Mouse (Mus musculus): ENCODE measurements around the gene Hspg2. TPM values are rescaled to one million over a fixed set of nuclear protein-coding genes. Genes with fewer than 3 reads are reported as not detected.

Hspg2 gene
- polyA plus RNA-seq, 1 experiment from 2014 or later = 44.1 TPM

DNA sequence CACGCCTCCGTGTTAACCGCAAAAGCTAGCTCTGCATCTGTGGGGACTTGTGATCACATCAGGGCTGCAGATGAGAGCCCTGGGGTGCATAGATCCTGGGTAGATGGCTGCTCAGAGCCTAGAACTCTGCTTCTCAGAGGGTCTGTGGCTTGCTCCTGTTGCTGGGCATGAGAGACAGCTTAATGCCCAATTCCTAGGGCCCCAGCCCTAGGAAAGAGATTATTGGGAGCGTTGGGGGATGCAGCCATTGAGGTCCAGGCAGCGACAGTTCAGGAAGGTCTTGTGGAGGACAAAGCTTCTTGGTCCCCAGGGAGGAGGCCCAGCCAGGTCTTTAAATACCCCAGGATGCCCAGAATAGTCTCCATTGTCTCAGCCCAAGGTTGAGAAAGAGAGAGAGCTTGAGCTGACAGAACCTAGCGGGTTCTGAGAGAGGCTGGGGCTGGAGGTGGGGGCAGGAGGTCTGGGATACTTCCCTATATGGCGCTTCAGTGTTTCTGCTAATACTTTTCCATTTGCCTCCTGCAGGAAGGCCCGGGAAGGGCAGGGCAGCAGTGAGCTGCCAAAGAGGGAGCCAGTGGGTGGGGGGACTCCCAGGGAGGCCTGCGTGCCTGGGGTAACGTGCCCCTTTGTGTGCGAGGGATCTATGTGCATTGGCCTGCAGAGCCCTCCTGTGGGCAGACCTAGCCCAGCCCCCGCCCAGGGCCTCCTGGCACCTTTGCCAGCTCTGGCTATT is 20.2 kb downstream of the Hspg2 start:
- peaks cover 61% of the 10 kb centered on the region for H3K4me1 ChIP-seq (ENCODE audit: control insufficient read depth, insufficient read depth, low read length)
- H3K27me3 ChIP-seq (ENCODE audit: control insufficient read depth, insufficient read depth, low read length) = no peaks in the 10 kb centered on the region
- H3K27ac ChIP-seq (ENCODE audit: low read length) = peak overlapping the region; percentile 96
- no peaks in the 10 kb centered on the region for H3K36me3 ChIP-seq (ENCODE audit: control insufficient read depth, insufficient read depth, low read length)
- WGBS = 12% methylated on average over 12 of the region's 12 CpGs
- ATAC-seq (ENCODE audit: insufficient number of reproducible peaks, insufficient read depth, low FRiP score, low read depth) = peak; percentile 78
- no peak overlapping the region for H3K4me3 ChIP-seq (ENCODE audit: low read depth, low read length)
- H3K9ac ChIP-seq (replicated peaks; ENCODE audit: low read depth, low read length) = no peak overlapping the region
- no peaks in the 10 kb centered on the region for H3K9me3 ChIP-seq (ENCODE audit: control insufficient read depth, low read depth, low read length)
- H3K4me2 ChIP-seq (replicated peaks; ENCODE audit: low read depth, low read length) = peak overlapping the region; percentile 29

DNA sequence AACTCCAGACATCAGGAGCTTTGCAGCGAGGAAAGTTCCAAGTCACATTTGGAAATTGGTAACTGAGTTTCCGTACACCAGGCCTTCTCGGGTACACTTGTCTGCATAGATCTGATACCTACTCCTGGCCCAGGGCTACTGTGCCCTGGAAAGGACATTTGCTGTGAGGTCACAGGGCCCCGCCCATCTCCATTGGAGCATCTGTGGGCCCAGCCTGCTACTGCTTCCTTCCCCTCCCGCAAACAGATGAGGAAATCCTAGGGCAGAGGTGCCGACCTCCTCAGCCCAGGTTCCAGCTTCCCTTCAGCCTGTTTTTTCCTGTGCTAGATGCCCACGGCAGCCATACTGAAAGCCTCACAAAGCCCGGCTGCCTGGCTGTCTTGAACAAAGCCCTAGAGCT is 21.4 kb downstream of the Hspg2 start:
- no peaks in the 10 kb centered on the region for H3K27me3 ChIP-seq (ENCODE audit: control insufficient read depth, insufficient read depth, low read length)
- peaks cover 58% of the 10 kb centered on the region for H3K4me1 ChIP-seq (ENCODE audit: control insufficient read depth, insufficient read depth, low read length)
- 56% methylated on average over 8 of the region's 8 CpGs for WGBS
- no peak overlapping the region for H3K9ac ChIP-seq (replicated peaks; ENCODE audit: low read depth, low read length)
- peak overlapping the region; percentile 96 for H3K27ac ChIP-seq (ENCODE audit: low read length)
- no peaks in the 10 kb centered on the region for H3K9me3 ChIP-seq (ENCODE audit: control insufficient read depth, low read depth, low read length)
- H3K4me2 ChIP-seq (replicated peaks; ENCODE audit: low read depth, low read length) = no peak overlapping the region
- no peak overlapping the region for H3K4me3 ChIP-seq (ENCODE audit: low read depth, low read length)
- no peak for ATAC-seq (ENCODE audit: insufficient number of reproducible peaks, insufficient read depth, low FRiP score, low read depth)
- H3K36me3 ChIP-seq (ENCODE audit: control insufficient read depth, insufficient read depth, low read length) = no peaks in the 10 kb centered on the region

DNA sequence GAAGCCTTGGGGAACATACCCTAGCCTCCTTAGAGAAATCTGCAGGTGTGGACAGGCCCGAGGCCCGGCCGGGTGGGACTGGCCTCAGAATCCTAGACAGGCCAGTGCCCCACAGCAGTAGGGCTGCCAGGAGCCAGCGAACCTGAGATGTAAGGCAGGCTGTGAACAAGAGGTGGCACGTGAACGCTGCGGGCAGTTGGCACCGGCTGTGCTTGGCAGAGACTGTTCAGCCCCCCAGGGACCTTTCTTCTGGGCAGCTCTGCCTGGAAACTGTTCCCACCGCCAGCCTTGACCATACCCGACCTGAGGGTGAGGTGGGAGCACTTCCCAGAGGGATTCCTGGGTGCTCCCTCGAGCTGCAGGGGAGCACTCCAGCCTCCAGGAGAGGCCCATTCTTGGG is 24.0 kb downstream of the Hspg2 start:
- H3K9ac ChIP-seq (replicated peaks; ENCODE audit: low read depth, low read length) = no peak overlapping the region
- no peak overlapping the region for H3K27ac ChIP-seq (ENCODE audit: low read length)
- H3K4me3 ChIP-seq (ENCODE audit: low read depth, low read length) = no peak overlapping the region
- WGBS = 86% methylated on average over 11 of the region's 11 CpGs
- no peaks in the 10 kb centered on the region for H3K27me3 ChIP-seq (ENCODE audit: control insufficient read depth, insufficient read depth, low read length)
- no peaks in the 10 kb centered on the region for H3K9me3 ChIP-seq (ENCODE audit: control insufficient read depth, low read depth, low read length)
- no peaks in the 10 kb centered on the region for H3K36me3 ChIP-seq (ENCODE audit: control insufficient read depth, insufficient read depth, low read length)
- ATAC-seq (ENCODE audit: insufficient number of reproducible peaks, insufficient read depth, low FRiP score, low read depth) = no peak
- peaks cover 49% of the 10 kb centered on the region for H3K4me1 ChIP-seq (ENCODE audit: control insufficient read depth, insufficient read depth, low read length)
- no peak overlapping the region for H3K4me2 ChIP-seq (replicated peaks; ENCODE audit: low read depth, low read length)

DNA sequence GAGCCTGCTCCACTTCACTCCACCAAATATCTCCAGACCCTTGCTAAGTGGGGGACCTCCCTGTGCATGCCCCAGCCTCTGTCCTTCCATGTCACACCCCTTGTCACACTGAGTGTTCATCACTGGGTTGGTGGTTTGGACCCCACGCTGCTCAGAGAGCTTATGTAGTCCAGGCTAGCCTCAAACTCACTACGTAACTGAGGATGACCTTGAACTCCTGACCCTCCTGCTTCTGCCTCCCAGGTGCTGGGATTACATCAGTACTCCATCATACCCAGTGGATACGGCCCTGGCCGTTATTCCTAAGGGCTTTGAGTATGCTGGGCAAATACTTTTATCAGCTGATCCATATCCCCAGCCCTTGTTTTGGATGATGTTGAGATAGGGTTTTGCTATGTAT is 24.6 kb downstream of the Hspg2 start:
- Histone ChIP-seq H3K9ac (replicated peaks; ENCODE audit: low read depth, low read length) (no peak overlapping the region), H3K27ac (ENCODE audit: low read length) (no peak overlapping the region), H3K4me1 (ENCODE audit: control insufficient read depth, insufficient read depth, low read length) (peaks cover 49% of the 10 kb centered on the region), H3K4me3 (ENCODE audit: low read depth, low read length) (no peak overlapping the region), H3K36me3 (ENCODE audit: control insufficient read depth, insufficient read depth, low read length) (no peaks in the 10 kb centered on the region), H3K27me3 (ENCODE audit: control insufficient read depth, insufficient read depth, low read length) (no peaks in the 10 kb centered on the region), H3K4me2 (replicated peaks; ENCODE audit: low read depth, low read length) (no peak overlapping the region), H3K9me3 (ENCODE audit: control insufficient read depth, low read depth, low read length) (no peaks in the 10 kb centered on the region)
- WGBS = 81% methylated on average over 4 of the region's 4 CpGs
- ATAC-seq (ENCODE audit: insufficient number of reproducible peaks, insufficient read depth, low FRiP score, low read depth) = no peak

DNA sequence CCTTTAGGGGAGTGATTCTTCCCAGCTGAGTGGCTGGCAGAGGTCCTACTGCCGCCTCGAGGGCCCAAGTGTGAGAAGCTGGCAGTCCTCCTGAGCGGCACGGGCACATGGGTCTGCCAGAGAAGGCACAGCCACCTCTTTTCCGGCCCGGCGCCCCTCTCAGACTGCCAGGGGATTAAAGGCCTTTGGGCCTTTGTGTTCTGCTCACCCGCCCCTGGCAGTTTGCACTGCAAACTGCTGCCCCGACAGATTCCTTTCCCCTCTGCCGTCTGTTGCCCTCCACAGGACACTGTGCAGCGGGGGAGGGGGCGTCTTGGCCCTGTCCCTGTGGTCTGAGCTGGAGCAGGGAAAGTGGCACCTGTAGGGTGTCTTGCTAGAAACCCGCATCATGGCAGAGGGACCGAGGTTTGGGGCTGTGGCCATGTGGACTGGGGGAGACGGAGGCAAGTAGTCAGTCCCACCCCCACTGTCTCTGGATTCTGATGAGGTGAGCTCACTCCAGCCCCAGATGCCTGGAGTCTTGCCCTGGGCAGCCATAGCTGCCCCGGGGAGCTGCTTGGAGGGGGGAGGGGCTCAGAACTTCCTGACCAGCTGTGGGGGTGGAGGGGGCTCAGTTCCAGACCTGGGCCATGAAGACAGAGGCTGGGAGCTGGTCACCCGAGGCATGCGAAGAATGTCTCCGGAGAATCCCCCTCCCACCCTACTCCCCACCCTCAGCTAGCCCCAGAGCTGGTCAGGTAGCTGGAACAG is 26.4 kb downstream of the Hspg2 start:
- peak overlapping the region; percentile 81 for H3K27ac ChIP-seq (ENCODE audit: low read length)
- no peak overlapping the region for H3K4me3 ChIP-seq (ENCODE audit: low read depth, low read length)
- H3K4me2 ChIP-seq (replicated peaks; ENCODE audit: low read depth, low read length) = no peak overlapping the region
- no peak overlapping the region for H3K9ac ChIP-seq (replicated peaks; ENCODE audit: low read depth, low read length)
- no peaks in the 10 kb centered on the region for H3K9me3 ChIP-seq (ENCODE audit: control insufficient read depth, low read depth, low read length)
- 13% methylated on average over 19 of the region's 19 CpGs for WGBS
- peak; percentile 49 for ATAC-seq (ENCODE audit: insufficient number of reproducible peaks, insufficient read depth, low FRiP score, low read depth)
- H3K27me3 ChIP-seq (ENCODE audit: control insufficient read depth, insufficient read depth, low read length) = no peaks in the 10 kb centered on the region
- H3K36me3 ChIP-seq (ENCODE audit: control insufficient read depth, insufficient read depth, low read length) = no peaks in the 10 kb centered on the region
- peaks cover 44% of the 10 kb centered on the region for H3K4me1 ChIP-seq (ENCODE audit: control insufficient read depth, insufficient read depth, low read length)

DNA sequence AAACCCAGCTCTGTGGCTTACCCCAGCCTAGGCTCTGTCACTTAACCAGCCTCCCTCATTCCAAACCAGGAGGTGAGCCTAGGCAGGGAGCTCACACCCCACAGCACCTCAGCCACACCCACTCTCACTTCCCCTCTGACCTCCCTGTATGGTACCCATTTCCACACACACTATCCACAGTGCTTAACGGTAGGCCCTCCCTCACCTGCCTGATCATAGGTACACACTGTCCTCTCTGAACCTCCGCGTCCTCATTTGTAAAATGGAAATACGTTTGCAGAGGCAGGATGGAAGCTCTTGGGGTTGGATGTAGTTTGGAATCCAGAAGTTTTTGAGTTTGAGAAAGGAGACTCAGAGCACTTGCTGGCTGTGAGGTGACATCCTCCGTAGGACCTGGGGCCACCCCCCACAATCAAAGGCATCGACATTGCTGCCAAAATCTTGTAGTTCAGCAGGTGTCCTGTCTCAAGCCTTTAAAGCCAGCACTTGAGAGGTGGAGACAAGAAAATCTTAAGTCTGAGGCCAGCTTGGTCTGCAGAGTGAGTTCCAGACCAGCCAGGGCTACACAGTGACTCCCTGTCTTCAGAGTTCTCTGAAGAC is 27.0 kb downstream of the Hspg2 start:
- no peak overlapping the region for H3K9ac ChIP-seq (replicated peaks; ENCODE audit: low read depth, low read length)
- no peaks in the 10 kb centered on the region for H3K27me3 ChIP-seq (ENCODE audit: control insufficient read depth, insufficient read depth, low read length)
- WGBS = 36% methylated on average over 6 of the region's 6 CpGs
- H3K36me3 ChIP-seq (ENCODE audit: control insufficient read depth, insufficient read depth, low read length) = no peaks in the 10 kb centered on the region
- no peaks in the 10 kb centered on the region for H3K9me3 ChIP-seq (ENCODE audit: control insufficient read depth, low read depth, low read length)
- no peak overlapping the region for H3K4me3 ChIP-seq (ENCODE audit: low read depth, low read length)
- H3K4me2 ChIP-seq (replicated peaks; ENCODE audit: low read depth, low read length) = no peak overlapping the region
- H3K27ac ChIP-seq (ENCODE audit: low read length) = peak overlapping the region; percentile 81
- peaks cover 44% of the 10 kb centered on the region for H3K4me1 ChIP-seq (ENCODE audit: control insufficient read depth, insufficient read depth, low read length)
- ATAC-seq (ENCODE audit: insufficient number of reproducible peaks, insufficient read depth, low FRiP score, low read depth) = no peak

DNA sequence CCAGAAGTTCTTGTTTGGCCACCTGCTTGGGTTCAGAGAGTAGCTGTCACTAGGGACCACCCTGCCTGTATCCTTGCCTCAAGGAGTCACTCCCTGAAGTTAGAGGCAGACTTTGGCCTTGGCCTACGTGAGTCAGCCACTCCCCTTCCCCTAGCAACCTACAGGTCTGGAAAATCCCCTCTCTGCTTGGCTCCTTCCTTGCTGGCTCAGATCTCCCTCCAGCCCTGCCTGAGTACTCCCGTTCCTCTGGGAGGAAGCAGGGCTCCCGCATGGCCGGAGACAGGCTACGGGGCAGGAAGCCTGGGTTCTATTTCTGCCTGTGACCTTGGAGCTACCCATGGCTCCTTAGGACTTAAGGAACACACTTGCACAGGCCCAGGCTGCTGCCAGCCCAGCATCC is 28.8 kb downstream of the Hspg2 start:
- ATAC-seq (ENCODE audit: insufficient number of reproducible peaks, insufficient read depth, low FRiP score, low read depth) = peak; percentile 44
- peaks cover 44% of the 10 kb centered on the region for H3K4me1 ChIP-seq (ENCODE audit: control insufficient read depth, insufficient read depth, low read length)
- H3K9me3 ChIP-seq (ENCODE audit: control insufficient read depth, low read depth, low read length) = no peaks in the 10 kb centered on the region
- H3K4me3 ChIP-seq (ENCODE audit: low read depth, low read length) = no peak overlapping the region
- WGBS = 62% methylated on average over 5 of the region's 5 CpGs
- H3K9ac ChIP-seq (replicated peaks; ENCODE audit: low read depth, low read length) = no peak overlapping the region
- H3K4me2 ChIP-seq (replicated peaks; ENCODE audit: low read depth, low read length) = no peak overlapping the region
- H3K36me3 ChIP-seq (ENCODE audit: control insufficient read depth, insufficient read depth, low read length) = peaks cover 6% of the 10 kb centered on the region
- H3K27ac ChIP-seq (ENCODE audit: low read length) = peak overlapping the region; percentile 85
- H3K27me3 ChIP-seq (ENCODE audit: control insufficient read depth, insufficient read depth, low read length) = no peaks in the 10 kb centered on the region

DNA sequence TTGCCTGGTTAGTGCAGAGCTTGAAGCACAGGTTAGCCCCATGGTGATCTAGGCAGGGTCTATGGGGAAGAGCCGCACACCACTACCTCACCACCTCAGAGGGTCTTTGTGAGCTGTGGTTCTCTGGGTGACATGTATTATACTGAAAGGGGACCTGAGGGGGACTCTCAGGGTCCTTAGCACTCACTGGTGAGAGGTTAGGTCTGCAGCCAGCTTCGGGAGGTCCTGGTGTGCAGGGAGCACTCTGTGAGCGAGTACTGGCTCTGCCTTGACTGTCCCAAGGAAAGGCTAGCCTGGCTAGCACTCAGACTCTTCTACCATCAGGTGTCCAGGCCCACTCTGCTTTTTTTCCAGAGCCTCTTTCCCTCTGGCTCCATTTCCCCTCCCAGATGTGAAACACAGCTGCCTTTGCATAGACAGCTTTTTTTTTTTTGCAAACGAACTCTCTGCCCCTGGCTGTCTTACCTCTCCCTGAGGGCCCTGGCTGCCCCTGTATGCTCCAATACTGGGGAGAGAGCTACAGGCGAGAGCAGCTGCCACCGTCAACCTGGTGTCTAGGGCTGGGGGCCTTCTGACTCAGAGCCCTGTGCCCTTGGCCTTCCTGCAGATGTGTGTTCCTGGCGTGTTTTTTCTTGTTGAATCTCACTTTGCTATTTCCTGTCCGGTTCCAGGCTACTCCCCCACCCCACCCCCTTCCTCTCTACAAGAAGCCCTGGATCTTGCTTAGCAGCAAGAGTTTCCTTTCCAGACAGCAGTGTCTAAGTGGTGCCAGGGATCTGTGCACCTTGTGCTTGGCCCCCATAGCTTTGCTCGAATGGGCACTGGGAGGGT is 29.5 kb downstream of the Hspg2 start:
- Histone ChIP-seq H3K27ac (ENCODE audit: low read length) (peak overlapping the region; percentile 85), H3K4me2 (replicated peaks; ENCODE audit: low read depth, low read length) (peak overlapping the region; percentile 11; the same call in 1 of the 2 replicates), H3K9me3 (ENCODE audit: control insufficient read depth, low read depth, low read length) (no peaks in the 10 kb centered on the region), H3K4me3 (ENCODE audit: low read depth, low read length) (no peak overlapping the region), H3K4me1 (ENCODE audit: control insufficient read depth, insufficient read depth, low read length) (peaks cover 44% of the 10 kb centered on the region), H3K27me3 (ENCODE audit: control insufficient read depth, insufficient read depth, low read length) (no peaks in the 10 kb centered on the region), H3K9ac (replicated peaks; ENCODE audit: low read depth, low read length) (no peak overlapping the region), H3K36me3 (ENCODE audit: control insufficient read depth, insufficient read depth, low read length) (peaks cover 12% of the 10 kb centered on the region)
- ATAC-seq (ENCODE audit: insufficient number of reproducible peaks, insufficient read depth, low FRiP score, low read depth) = peak; percentile 11; the same call in 1 of the 2 replicates
- WGBS = 32% methylated on average over 9 of the region's 9 CpGs
